Mouse (Mus musculus): ENCODE results near the gene Sh3pxd2a.

DNA sequence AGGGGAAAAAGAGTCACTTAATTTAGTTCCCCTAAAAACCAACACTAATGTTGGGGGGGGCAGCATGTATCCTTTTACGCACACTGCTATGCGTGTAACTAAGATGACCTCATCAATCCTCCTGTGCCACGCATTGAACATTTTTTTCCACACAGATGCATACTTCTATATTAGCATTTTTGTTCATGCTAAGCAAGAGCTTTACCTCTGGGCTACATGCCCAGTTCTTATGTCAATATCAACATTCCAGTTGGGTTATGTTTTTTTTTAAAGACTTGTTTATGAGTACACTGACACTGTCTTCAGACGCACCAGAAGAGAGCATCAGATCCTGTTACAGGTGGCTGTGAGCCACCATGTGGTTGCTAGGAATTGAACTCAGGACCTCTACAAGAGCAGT lies 64.5 kb downstream of the Sh3pxd2a start:
- TF ChIP-seq CTCF (IDR thresholded peaks at IDR 0.05; ENCODE audit: borderline replicate concordance, insufficient read depth, low read length) = no peak
- TF ChIP-seq POLR2A (IDR thresholded peaks at IDR 0.05; ENCODE audit: low read depth, low read length) = no peak
